Mouse (Mus musculus) adrenal gland, postnatal 0 days (tissue): ENCODE results near the gene Serpina11. TPM values are rescaled to one million over a fixed set of nuclear protein-coding genes. Genes with fewer than 3 reads are reported as not detected.

ENCODE experiments used
- polyA plus RNA-seq: library from polyadenylated mRNA; unstranded; fragments of >200 nt; fragmentation: Nextera tagmentation; extraction: Ambion mirVana; gene quantifications from 2 replicates; pipeline ENCODE4 v1.2.1, GENCODE M21; 2015

Serpina11 gene
- 5.1 and 6.6 TPM in 2 replicates for polyA plus RNA-seq

DNA sequence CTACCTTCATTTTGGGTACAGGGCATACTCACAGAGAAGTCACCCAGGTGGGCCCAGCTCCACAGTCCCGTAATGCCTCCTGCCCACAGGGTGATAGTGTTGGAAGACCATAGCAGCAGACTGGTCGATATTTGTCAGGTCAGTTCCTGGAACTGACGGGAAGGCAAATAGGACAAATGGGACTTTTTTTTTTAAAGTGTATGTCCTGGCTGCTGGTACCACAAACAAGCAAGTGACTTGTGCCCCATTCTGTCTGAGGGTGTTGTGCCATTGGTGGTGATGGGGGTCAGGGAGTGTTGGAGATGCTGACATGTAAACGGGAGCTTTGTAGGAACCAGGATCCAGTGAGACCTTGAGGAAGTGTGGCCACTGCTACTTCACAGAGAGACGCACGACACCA lies at the start of gene Serpina11:
Gene Serpina11, minus strand, starts transcription at position 101 of the 400 bp plus-strand sequence.

GRCm38 (mm10) chr12:104013620-104014019 lies 23.9 kb upstream of the Serpina11 start, which contains the start of gene Serpina9:
Gene Serpina9, minus strand, starts transcription at chr12:104013755.

DNA sequence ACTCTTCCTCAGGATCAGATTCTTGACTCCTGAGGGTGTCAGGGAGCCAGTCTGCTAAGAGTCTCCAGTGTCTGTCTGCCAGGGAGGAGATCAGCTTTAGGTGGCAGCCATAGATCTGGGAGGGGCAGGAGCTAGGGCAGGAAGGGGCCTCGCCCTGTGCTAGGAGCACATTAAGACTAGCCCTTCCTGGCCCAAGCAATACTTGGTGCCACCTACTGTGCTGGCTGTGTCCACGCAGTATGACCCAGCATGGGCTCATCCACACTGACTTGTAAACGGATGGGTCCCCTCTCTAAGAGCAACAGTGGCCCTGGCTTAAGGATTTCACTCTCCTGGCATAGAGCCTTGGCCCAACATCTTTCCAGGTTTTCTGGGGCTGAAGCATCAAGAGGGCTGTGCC lies 31.0 kb downstream of the Serpina11 start, which contains the start of gene Serpina1e:
Gene Serpina1e, minus strand, starts transcription at position 178 of the 400 bp plus-strand sequence.

Other genes starting within 250 kb of the Serpina11 start
- gene Serpina1d, start 216.4 kb downstream of the Serpina11 start, polyA plus RNA-seq, result 59.0 and 87.8 TPM in 2 replicates
- gene Serpina1b, start 159.6 kb downstream of the Serpina11 start, polyA plus RNA-seq, result 70.9 and 103 TPM in 2 replicates
- 65.9 and 92.8 TPM in 2 replicates for gene Serpina1a, start 126.4 kb downstream of the Serpina11 start, polyA plus RNA-seq
- 28.3 and 41.0 TPM in 2 replicates for gene Serpina1c, start 85.1 kb downstream of the Serpina11 start, polyA plus RNA-seq
- gene Serpina1e, start 31.0 kb downstream of the Serpina11 start, polyA plus RNA-seq, result 102 and 144 TPM in 2 replicates
- 0.12 TPM in 1 of 2 replicates, not detected in the other for gene Serpina9, start 23.8 kb upstream of the Serpina11 start, polyA plus RNA-seq
- not detected in 2 replicates for gene Serpina12, start 54.5 kb upstream of the Serpina11 start, polyA plus RNA-seq
- gene Serpina5, start 111.2 kb upstream of the Serpina11 start, polyA plus RNA-seq, result 0.08 and 0.23 TPM in 2 replicates
- not detected in 2 replicates for gene Serpina3a, start 122.8 kb upstream of the Serpina11 start, polyA plus RNA-seq
- not detected in 2 replicates for gene Serpina3b, start 138.0 kb upstream of the Serpina11 start, polyA plus RNA-seq
- 1.5 and 1.9 TPM in 2 replicates for gene Serpina3c, start 163.9 kb upstream of the Serpina11 start, polyA plus RNA-seq
- 0.24 and 0.61 TPM in 2 replicates for gene Serpina3f, start 224.6 kb upstream of the Serpina11 start, polyA plus RNA-seq
- 28.0 and 36.0 TPM in 2 replicates for gene Serpina3g, start 246.3 kb upstream of the Serpina11 start, polyA plus RNA-seq